16 mouse cellular contexts compared by ENCODE assay signal in the genomic region with DNA sequence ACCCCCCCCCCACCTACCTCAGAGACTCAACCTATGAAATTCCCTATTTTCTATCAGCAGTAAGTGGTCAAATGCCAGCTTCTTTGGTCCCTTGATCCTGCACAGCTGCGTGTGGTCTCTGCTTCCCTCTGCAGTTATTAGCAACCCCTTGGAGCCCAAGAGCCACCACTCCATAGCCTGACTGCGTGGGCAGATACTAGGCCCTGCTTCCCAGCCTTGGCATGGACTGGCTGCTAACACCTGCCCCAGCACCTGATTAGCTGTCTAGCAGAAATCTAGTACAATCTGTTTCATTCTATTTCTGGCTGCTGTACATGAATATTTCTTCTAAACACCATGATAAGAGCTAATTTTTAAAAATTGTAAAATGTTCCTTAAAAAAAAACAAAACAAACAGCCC.
"Had no signal": no experiment of that assay in that cellular context is flagged by ENCODE, and none has a peak within 500 bp of the region (broad histone marks: within the 10 kb centered on the region; RNA-seq: fewer than 3 reads in every experiment).

No protein-coding gene starts in this region.

- H3K9ac ChIP-seq: liver, postnatal 0 days; lung, embryonic 15.5 days; midbrain, embryonic 13.5 days; neural tube, embryonic 12.5 days; stomach, embryonic 15.5 days had no signal

- H3K4me3 ChIP-seq: lung, embryonic 15.5 days; midbrain, embryonic 10.5 days; midbrain, embryonic 13.5 days; neural tube, embryonic 12.5 days; stomach, embryonic 15.5 days had no signal

- H3K4me2 ChIP-seq: lung, embryonic 15.5 days; midbrain, embryonic 13.5 days; neural tube, embryonic 12.5 days; stomach, embryonic 15.5 days had no signal

- DNase-seq: liver, postnatal 0 days; lung, adult 2 months; lung, postnatal 14 days; lung, postnatal 36 days; right cerebral cortex, postnatal 14 days; thymus, adult 2 months; thymus, postnatal 25 days; thymus, postnatal 4 days had no signal

- H3K27me3 ChIP-seq: lung, embryonic 15.5 days; midbrain, embryonic 13.5 days; neural tube, embryonic 12.5 days; stomach, embryonic 15.5 days had no signal

- H3K9me3 ChIP-seq: lung, embryonic 15.5 days; midbrain, embryonic 10.5 days; midbrain, embryonic 13.5 days; stomach, embryonic 15.5 days had no signal

- H3K36me3 ChIP-seq: lung, embryonic 15.5 days; stomach, embryonic 15.5 days had no signal

- H3K4me1 ChIP-seq: stomach, embryonic 15.5 days had no signal

- ATAC-seq: liver, postnatal 0 days; lung, postnatal 0 days; midbrain, embryonic 13.5 days; midbrain, embryonic 16.5 days had no signal

- H3K27ac ChIP-seq: lung, embryonic 15.5 days; midbrain, embryonic 10.5 days; midbrain, embryonic 13.5 days; neural tube, embryonic 12.5 days; stomach, embryonic 15.5 days; stomach, postnatal 0 days had no signal
